Mouse (Mus musculus): ENCODE data around the gene Col18a1.

Col18a1 gene

DNA sequence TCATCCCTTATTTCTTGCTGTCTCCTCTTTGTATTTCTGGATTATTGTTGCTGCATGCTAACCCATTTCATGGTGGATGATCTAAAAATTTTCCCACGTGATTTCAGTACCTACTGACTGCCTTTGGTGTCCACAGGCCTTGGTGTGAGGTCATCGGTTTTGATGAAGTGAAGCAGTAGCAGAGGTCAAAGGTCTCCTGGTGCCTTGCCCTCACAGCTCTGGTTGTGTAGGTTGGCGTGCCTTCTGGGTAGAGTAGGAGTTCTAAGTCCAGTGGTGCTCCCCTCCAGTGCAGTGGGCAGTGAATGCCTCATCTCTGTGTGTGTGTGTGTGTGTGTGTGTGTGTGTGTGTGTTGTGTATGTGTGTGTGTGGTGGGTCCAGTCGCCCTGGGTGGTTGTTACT lies 118.2 kb downstream of the Col18a1 start:
- no peak for DNase-seq

DNA sequence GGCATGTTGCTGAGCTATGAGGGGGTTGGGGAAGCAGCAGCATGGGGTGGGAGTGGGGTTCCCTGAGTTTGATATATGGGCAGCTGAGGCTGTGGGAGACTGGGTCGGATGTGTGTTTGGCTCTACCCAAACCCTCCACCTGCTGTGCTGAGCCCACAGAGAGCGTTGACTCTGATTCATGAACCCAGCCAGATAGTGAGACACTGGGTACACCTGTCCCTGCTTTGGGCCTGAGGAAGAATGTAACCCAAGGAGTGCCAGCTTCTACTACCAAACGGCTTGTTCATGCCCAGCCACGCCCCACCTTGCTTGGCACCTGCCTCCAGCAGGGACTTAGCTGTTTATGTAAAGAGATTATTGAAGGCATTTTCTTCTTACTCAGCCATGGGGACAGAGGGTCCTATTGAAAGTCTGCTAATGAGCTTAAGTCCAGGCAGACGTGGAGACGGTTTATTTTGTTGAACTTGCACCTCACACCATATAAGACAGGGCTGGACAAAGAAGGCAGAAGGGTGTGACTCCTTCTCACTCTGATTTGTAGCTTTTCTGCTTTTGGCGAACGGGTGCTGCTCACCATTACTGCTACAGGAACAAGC lies 127.7 kb downstream of the Col18a1 start:
- DNase-seq = no peak

DNA sequence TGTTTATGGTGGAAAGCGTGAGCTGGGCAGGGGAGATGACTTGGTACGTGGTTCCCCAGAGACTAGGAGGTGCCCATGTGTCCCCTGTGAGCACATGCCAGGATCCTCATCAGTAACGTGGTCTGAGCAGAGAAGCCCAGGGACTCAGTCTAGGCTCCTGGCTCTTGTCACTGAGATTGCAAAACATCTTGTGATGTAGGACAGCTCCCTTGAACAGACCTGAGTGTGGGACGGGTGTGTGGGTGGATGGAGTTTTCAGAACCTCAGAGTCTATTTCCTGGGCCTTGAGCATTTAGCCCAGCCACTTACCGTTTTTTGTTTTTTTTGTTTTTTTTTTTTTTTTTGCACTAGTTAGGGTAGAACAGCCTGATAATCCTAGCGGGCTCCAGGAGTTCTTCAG lies 130.9 kb downstream of the Col18a1 start:
- DNase-seq = no peak

DNA sequence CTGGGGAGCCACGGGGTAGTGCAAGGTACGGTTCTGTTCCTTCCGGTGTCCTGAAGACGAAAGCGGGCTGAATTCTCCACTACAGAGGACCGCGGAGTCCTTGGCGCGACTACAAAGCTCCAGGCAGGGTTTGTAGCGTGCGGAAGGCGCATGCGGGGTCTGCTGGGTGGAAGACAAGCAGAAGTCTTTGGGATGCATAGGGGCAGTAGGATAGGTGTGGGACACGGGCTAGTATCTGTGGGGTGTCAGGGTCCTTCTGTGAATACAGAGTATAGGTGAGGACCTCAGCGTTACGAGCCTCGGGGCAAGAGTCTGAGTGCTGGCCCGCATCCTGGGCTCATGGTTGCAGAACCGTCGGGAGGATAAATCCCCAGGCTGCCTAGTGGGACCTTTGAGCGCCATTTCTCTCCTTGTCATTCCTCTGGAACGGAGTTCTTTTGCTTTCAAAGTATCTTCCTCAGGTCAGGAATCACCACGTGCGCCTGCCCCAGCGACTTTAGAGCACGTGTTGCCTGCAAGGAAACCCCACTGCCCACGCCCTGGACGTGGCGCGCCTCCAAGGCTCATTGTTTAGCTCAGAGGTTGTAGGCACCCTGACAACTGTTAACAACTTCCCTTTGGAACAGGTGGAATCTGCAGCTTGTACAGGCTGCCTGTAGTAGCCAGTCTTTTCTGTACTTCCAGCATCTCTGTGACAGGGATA lies 132.9 kb downstream of the Col18a1 start:
- DNase-seq = peak; percentile 68

DNA sequence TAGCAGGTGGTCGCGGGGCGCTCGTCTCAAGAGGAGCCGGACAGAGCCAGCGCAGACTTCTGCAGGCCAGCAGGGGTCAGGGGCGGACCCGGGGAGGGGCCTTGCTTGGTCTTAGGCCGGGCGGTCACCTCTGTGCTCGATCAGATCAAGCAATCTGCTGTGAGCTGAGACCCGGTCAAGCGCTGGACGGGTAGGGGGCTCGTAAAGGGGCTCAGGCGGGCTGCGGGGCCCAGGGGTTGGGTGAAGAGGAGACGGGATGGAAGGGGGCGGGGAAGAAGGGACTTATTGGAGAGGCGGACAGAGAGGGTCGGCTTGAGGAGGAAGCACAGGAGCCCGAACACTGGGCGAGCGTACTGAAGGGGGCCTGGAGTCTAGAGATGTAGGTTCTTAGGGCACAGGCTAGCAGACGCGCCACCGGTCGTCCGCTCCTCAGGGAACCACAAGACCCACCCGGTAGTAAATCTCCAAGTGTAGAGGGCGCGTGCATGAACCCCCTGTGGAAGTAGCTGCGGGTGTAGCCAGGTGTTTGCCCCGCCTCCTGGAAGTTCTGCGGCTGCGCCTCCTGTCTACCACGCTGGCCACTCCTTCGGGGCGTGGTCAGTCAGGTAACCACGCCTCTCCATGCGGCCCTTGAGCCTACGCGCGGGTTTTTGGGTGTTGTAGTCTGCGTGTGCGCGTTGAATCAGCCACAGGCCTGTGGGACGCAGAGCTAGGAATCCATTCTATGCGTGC lies 133.6 kb downstream of the Col18a1 start:
- peak; percentile 93 for DNase-seq

DNA sequence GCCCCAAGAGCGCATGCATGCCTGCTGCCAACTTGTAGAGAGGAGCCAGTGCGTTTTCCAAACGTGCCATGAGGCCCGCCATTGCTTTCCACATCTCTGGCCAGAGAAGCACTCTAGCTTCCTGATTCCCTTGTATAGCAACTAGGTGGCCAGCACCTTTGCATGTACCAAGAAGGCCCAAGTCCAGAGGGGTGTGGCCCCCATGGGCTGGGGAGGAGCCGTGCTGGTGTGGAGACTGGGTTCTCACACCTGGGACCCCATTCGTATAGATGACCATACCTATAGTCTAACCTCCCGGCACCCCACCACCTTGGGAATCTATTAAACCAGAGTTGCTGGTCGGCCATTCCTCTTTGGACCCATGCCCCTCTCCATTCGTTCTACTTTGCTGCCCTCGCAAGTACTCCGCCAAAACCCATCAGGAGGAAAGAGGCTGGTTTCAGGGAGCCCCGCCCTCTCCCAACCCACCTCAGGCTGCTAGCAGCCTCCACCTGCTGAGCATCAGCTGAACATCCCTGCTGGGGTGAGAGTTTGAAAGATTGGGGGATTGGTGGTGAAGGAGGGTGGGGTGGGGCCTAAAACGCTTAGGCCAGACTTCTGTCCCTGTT lies 134.5 kb downstream of the Col18a1 start, which contains the start of gene Slc19a1:
TSS of gene Slc19a1 (plus strand) at position 474 of the 608 bp plus-strand sequence.
- no peak for DNase-seq

DNA sequence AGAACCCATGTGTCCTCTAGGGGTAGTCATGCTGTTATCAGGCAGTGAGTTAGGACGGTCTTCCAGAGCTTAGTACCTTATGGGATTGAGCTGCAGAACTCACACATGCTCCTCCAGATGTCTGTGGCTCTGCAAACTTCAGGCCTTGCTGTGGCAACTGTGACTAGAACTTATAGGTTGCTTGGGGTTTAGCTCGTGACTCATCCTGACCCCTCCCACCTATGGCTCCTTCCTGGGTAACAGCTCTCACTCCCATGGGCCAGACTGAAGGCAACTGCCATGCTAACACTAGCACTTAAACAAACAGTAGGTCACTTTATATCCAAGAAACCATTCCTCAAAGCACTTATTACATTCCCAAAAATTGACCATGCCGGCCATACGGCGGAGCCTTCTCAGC lies 135.7 kb downstream of the Col18a1 start:
- no peak for DNase-seq

DNA sequence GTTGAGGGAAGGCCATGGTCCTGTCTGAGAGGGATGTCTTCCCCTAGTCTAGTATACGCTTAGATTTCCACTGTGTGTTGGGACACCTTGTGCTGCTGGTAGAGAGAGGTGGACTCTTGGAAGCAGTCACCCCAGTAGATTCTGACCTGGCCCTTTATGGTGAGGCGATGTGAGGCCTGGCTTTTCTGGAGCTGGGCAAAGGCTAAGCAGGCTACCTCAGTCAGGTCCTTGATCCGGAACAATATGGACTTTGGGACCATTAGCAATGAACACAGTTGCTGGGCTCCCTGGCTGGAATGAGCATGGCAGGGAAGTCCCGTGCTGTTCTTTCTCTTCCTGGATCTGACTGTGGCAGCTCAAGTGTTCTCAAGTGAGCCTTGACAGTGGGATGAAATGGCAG lies 136.6 kb downstream of the Col18a1 start:
- no peak for DNase-seq

DNA sequence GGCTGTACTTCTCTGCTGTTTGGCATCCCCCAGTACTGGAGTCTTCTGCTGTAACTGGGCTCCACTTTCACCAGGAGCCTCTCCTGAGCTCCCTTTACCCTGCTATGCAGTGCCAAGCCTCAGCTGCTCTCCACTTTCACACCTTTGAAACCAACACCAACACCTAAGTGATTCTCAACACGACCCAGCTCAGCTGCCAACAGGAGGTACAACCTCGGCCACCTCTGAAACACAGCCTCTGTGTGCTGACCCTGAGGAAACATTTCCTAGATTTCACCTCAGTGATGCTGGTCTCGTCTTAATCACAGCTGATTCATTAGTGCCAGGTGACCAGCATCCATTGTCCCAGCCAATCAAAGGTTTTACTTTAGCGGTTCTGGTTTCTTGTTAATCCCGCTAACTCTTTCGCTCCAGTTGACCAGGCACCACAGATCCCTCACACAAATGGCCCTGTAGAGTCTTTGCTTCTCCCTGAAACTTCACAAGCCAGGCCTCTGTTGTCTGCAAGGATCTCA lies 137.5 kb downstream of the Col18a1 start:
- no peak for DNase-seq

DNA sequence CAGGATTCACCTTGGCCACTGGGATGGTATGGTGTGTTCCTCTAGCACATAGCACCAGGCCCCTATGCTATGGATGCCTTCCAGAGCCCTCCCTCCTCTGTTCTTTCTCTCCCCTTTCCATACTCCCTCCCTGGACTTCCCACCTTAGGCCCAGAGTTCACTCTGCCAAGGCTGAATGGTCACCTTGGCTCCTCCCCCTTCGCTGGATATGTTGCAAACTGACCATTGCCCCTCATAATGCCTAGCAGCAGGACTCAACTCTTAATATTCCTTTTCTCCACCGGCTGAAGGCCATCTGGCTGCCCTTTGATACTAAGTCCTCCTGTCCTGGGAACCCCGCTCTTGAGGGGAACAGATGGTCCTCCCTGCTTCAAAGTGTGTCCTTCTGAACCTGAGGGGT lies 139.4 kb downstream of the Col18a1 start:
- DNase-seq = no peak

DNA sequence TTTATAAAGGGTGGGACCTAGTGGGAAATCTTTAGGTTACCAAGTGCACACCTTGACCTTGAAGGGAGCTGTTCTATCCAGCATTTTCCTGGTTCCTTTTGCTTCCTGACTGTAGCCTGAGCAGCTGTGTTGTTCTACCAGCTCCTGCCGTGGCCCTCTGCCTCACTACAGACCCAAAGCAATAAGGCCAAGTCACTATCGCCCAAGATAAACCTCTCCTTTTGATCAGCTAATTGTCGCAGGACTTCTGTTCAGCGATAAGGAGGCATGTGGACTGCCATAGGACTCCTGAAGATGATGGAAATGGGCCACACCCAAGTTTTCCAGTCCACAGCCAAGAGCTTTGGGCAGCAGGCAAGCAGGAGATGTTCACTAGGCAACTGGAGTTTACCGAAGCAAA lies 142.1 kb downstream of the Col18a1 start:
- no peak for DNase-seq

DNA sequence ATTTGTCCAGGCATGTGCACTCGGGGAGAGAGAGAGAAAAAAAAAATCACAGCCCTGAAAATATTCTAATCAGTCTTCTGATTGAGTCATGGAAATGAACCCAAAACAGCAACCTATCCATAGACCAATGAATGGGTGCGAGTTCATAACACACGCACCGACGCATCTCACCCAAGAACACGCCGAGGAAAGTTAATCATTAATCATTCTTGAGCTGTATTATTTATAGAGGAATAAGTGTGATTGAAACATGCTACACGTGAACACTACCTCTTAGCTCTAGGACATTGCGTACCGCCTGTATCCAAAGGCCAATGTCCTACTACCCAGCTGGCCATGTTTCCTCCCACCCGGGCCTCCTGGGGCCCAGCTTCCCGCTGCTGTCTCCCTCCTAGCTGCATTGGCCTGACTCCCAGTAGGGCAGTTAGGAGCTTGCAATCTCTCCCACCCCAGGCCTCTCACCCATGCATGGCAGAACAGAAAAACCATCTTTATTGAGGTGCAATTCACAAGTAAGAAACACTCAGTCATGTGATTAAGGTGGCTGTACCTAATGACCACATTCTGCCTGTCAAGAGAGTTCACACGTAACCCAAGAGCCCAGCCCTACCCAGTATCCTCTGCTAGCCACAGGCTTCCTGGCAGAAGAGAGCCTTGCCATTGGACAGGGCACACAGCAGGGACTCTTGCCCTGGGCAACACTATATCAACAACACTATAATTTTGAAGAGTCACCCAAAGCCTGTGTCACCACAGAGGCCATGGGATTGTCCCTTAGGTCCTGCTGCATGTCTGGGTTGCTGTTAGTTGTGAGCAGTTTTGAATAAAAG lies 143.8 kb downstream of the Col18a1 start:
- DNase-seq = no peak

DNA sequence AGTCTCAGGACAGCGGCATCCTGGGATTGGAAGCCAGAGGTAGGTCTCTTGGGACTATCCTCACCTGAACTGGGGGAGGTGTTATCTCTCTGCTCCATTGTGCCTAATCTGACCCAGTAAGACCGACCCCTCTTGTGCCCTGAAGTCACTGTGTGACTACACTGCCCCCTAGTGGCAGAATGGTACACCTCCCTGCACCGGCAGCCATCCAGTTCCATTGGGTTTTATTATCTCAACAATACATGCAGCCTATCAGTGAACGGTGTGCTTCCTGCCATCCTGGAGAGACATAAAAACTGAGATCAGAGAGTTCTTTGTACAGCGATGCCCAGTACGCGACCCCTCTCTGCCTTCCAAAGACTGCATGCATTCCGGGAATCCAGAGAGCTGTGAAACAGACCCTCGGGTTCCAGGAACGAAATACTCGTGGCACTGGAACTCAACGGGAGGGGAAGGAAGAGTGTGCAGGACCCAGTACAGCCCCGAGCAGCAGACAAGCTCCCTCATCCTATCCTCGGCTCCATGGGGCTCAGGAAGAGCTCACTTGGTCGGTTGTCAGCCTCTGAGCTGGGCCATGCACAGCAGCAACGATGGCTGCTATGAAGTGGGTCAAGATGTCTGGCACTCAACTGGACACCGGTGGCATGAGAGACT lies 144.8 kb downstream of the Col18a1 start:
- DNase-seq = peak; percentile 82

DNA sequence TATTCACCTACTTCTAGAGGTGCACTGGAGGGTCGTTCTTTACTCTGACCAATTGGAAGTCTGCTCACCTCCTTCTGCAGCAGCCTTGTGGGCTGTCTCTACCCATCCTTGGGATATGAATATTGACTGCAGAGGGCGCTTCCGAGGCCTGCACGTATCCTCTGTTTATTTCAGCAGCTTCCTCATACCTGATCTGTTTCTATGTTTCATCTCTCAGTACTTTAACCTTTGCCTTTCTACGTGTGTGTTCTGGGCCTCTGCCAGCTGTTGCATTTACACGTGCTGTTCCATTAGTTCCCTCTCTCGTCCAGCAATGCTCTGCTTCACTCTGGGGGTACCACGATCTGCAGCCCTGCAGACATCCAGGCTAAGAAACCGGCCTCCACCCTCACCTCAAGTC lies 148.7 kb downstream of the Col18a1 start:
- DNase-seq = no peak

DNA sequence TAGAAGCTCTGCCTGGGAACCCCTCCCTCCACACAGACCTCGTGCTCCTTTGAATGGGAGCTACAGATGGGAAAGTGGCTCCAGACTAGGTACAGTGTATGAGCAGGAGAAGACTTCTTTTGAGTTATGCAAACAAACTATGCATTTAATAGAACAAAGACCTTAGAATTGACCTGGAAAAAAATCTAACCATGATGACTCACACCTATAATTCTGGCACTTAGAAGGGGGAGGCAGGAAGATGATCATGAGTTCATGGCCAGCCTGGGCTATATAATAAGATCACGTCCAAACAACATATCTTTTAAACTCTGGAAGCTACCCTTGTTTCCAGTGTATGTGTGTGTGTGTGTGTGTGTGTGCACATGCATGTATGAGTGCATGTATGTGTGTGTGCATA lies 149.3 kb downstream of the Col18a1 start:
- no peak for DNase-seq

DNA sequence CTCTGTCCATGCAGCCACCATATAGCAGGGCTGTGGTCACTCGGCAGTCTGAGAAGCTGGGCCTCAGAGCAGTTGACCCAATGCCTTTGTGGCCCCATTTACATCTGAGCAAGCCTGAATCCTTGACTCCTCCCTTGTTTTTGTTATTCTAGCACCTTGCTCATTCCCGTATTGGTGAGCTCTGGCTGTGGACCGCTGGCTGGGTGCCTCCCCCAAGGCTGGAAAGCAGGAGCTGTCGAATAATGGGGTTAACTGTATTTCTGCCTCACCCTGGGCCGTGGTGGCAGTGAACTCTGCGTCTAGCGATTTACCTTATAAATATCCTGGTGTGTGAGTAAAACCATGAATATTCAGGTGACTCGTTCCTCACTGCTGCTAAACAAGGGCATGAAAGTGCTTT lies 149.8 kb downstream of the Col18a1 start:
- DNase-seq = no peak

DNA sequence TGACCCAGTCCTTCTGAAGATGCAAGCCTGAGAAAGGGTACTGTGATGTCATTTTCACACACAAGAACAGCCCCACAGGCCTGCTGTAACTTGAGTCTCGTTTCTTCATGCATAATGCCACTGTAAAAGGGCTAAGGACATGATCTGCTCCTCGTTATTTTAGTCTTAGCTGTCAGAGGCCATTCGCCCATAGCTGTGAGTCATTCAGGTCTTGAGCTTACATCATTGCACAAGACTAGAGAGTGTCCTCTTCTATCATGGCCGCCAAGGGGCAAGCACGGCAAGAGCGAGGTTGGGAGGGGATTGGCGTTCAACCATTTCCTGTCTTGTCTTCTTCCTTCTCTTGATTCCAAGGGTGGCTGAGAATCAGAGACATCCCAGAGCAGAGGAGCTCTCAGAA lies 150.3 kb downstream of the Col18a1 start:
- no peak for DNase-seq

DNA sequence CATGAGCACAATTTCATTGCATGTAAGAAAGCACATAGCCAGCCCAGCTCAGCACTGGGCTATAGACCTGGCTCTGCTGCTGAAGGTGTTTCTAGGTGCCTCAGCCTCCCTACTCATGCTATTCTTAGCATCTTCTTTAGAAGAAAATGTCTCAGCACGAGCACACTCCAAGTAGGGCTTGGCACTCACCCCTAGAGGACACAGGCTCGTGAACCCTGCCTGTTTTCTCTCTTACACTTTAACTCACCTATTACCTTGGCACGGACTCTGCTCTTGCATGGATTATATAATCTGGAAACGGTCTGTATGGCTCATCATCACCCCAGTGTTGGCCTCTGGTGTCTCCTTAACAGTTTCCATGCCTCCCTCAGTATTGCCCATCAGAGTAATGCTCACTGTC lies 154.7 kb downstream of the Col18a1 start:
- no peak for DNase-seq

DNA sequence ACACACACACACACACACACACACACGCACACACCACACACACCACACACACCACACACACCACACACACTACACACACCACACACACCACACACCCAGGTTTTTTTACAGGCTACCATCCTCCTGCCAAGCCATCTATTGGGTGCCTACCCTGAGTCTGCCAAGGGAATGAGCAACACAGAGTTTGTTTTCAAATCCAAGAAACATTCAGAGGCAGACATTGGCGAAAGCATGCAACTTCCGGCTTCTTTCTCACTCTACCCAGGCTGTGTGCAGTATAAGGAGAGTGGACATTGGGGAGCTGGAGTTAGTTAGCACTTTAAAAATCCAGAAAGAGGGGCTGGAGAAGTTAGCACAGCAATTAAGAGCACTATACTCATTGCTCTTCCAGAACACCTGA lies 157.7 kb downstream of the Col18a1 start:
- no peak for DNase-seq

DNA sequence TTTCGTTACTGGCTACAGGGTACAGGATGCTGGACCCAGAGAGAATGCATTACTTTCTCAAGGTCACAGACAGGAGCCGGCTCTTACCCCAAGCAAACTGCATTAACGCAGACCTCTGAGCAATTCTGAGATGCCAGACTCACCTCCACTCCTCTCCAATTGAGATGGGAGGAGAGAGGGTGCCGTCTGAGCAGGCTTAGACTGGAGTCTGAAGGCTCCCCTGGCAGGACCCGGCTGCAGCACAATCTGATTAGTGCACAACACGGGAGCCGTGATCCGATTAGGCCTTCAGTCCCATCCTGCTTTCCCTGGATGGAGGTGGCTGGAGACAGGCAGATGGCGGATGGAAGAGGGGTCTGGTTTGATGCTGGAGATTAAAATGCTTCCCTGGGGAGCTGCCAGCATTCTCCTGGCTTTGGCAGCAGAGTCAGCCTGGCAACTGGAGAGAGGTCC lies 158.2 kb downstream of the Col18a1 start:
- no peak for DNase-seq

DNA sequence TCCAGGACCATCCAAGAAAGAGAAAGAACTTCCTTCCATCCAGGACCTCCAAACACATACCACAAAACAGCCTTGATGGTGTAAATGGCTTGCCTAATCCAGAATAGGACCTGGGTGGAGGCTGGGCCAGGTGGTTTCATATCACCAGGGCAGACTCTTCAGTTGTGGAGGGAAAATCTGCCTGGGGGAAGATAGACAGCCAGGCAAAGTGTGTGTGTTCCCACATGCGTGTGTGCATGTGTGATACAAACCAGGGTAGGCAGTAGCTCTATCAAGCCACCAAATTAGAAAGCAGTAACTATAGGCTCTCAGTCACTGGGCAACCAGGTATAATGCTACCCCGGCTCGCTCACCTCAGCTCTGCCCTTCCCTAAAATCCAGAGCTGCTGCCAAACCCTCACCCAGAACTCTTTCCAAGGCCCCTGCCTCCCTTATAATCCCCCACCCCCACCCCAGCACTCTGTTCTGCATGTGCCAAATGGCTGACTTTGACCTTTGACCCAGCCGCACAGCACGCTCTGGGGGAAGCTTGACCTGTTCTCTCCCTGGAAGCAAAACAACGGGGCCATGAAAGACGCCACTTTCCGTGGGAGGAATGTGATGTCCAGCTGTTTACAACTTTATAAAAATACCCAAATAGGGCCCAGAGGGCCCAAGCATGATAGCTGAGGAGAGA lies 158.8 kb downstream of the Col18a1 start:
- DNase-seq = no peak

Data from lung, postnatal 14 days (tissue).